Mouse (Mus musculus) heart, embryonic 13.5 days (tissue): ENCODE data around the gene Pou2af1. TPM values are rescaled to one million over a fixed set of nuclear protein-coding genes. Genes with fewer than 3 reads are reported as not detected.

ENCODE experiments used
- ATAC-seq: fragments of 200-750 bp; cut with Nextera tagmentation; 2 replicates; pipeline ENCODE4 v1.8.0; 2017; ENCODE audit warnings: moderate TSS enrichment; ENCODE audit not compliant: insufficient number of reproducible peaks, low FRiP score, low TSS enrichment; ENCODE audit errors: extremely low read depth
- H3K27ac ChIP-seq: fragments of 300-500 bp; sonication (generic); replicated peaks from 2 replicates; pipeline ENCODE4 v1.5.1; 2015; ENCODE audit warnings: moderate library complexity, mild to moderate bottlenecking, inconsistent platforms
- H3K27me3 ChIP-seq: fragments of 300-500 bp; sonication (generic); replicated peaks from 2 replicates; pipeline ENCODE4 v1.6.1; 2015; ENCODE audit warnings: mild to moderate bottlenecking, inconsistent platforms
- H3K36me3 ChIP-seq: fragments of 300-500 bp; sonication (generic); 2 replicates; pipeline ENCODE4 v1.6.1; 2015; ENCODE audit warnings: mild to moderate bottlenecking, inconsistent platforms
- H3K4me1 ChIP-seq: fragments of 300-500 bp; sonication (generic); 2 replicates; pipeline ENCODE4 v1.6.1; 2015; ENCODE audit warnings: inconsistent platforms
- H3K4me2 ChIP-seq: fragments of 300-500 bp; sonication (generic); 2 replicates; pipeline ENCODE4 v1.6.1; 2015; ENCODE audit warnings: inconsistent platforms, mild to moderate bottlenecking, moderate library complexity
- H3K4me3 ChIP-seq: fragments of 300-500 bp; sonication (generic); 2 replicates; pipeline ENCODE4 v1.5.1; 2015; ENCODE audit warnings: moderate library complexity, mild to moderate bottlenecking, inconsistent platforms
- H3K9ac ChIP-seq: fragments of 300-500 bp; sonication (generic); 2 replicates; pipeline ENCODE4 v1.6.1; 2015; ENCODE audit warnings: inconsistent platforms, mild to moderate bottlenecking, moderate library complexity
- H3K9me3 ChIP-seq: fragments of 300-500 bp; sonication (generic); 2 replicates; pipeline ENCODE4 v1.6.1; 2016; ENCODE audit warnings: inconsistent platforms
- WGBS: fragments of 180-500 bp; shearing (Covaris S2); methylation state at CpG from one replicate; pipeline ENCODE4 v1.1.7; 2015; ENCODE audit warnings: mixed read lengths; 5-methylcytosine and 5-hydroxymethylcytosine counted together
- polyA plus RNA-seq: library from polyadenylated mRNA; unstranded; fragments of >200 nt; fragmentation: Nextera tagmentation; extraction: Ambion mirVana; gene quantifications from 2 replicates; pipeline ENCODE4 v1.2.1, GENCODE M21; 2015

Pou2af1 gene
- polyA plus RNA-seq, 1 experiment from 2014 or later: not detected

DNA sequence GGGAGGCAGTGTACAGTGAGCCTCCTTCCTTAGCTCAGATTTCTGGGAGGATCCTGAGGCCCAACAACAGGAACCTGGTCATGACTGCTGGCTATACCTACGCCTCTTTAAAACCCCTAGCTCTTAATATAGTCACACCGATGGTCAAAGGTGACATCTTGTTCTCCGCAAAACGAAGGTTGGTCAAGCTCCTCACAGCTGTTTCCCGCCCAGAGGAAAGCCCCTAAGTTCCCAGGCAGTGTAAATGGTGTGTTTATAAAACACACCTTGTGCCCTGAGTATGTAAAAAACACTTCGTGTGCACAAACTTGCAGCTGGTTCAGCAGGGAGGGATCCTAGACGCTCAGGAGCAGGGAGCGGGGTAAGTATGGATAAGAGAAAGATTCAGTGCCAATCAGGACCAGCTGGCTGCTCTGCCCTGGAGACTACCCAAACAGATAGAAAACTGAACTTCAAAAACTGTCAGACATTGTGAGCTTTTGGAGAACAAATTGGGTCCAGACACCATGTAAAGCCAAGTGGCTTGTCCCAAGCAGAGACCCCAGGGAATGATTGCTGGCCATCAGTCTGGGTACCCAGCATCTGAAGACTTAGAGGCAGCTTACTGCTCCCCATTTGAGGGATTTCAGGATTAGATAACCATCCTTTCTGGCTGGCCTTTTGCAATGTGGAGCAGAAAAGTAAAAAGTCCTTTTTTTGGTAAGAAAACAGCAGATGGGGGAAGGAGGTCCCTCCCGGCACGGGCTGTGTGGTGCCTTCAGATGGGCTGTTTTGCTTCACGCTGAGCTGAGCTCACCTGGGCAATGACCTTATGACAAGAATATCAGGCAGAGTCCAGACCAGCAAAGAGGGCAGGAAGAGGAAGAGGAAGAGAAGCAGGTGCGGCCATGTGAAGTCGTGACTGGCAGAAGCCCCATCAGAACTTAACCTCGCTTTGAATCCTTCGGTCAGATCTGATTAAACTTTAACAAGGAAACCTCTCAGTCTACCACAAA is 30.5 kb upstream of the Pou2af1 start:
- Histone ChIP-seq H3K4me3 (no peak overlapping the region), H3K27ac (no peak overlapping the region), H3K4me1 (no peaks in the 10 kb centered on the region), H3K9ac (no peak overlapping the region), H3K36me3 (no peaks in the 10 kb centered on the region), H3K27me3 (no peaks in the 10 kb centered on the region), H3K4me2 (no peak overlapping the region), H3K9me3 (no peaks in the 10 kb centered on the region)
- 75% methylated on average over 15 of the region's 15 CpGs for WGBS
- ATAC-seq: no peak

DNA sequence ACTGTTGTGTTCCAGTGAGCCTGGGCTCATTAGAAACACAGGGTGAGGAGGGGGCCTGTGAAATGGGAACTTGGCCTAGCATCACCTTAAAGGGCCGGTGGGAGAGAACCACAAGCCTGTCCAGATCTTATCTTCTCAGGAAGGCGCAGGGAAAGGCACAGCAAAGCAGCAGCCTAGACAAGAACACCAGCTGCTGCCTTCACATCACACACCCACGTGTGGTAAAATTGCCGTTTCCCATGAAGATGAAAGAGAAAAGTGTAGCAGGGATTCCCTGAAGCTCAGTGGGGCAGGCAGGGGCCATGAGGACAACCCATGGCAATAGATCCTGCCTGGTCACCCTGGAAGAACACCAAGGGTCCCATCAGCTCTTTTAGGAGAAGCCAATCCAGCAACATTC is 28.1 kb upstream of the Pou2af1 start:
- 53% methylated on average over 4 of the region's 4 CpGs for WGBS
- no peak overlapping the region for H3K27ac ChIP-seq
- no peaks in the 10 kb centered on the region for H3K9me3 ChIP-seq
- H3K36me3 ChIP-seq: no peaks in the 10 kb centered on the region
- H3K4me3 ChIP-seq: no peak overlapping the region
- H3K9ac ChIP-seq: no peak overlapping the region
- no peaks in the 10 kb centered on the region for H3K4me1 ChIP-seq
- H3K4me2 ChIP-seq: no peak overlapping the region
- ATAC-seq: no peak
- H3K27me3 ChIP-seq: no peaks in the 10 kb centered on the region

DNA sequence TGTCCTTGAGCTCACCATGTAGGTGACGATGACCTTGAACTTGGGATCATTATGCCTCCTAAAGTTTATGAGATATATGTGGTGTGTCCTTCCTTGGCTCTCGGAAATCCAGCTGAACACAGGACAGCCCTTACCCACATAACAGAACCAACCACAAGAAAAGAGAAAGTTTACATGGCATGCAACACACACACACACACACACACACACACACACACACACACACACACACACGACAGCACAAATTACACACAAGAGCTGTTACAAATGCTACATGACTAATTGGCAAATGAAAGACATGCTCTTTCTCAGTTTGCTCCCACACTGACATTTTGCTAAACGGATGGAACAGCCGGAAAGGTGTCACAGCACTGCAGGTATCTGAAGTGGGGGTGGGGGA is 27.6 kb upstream of the Pou2af1 start:
- Histone ChIP-seq H3K27ac (no peak overlapping the region), H3K9me3 (no peaks in the 10 kb centered on the region), H3K4me1 (no peaks in the 10 kb centered on the region), H3K36me3 (no peaks in the 10 kb centered on the region), H3K9ac (no peak overlapping the region), H3K4me3 (no peak overlapping the region), H3K4me2 (no peak overlapping the region), H3K27me3 (no peaks in the 10 kb centered on the region)
- 69% methylated on average over 5 of the region's 5 CpGs for WGBS
- ATAC-seq: no peak

DNA sequence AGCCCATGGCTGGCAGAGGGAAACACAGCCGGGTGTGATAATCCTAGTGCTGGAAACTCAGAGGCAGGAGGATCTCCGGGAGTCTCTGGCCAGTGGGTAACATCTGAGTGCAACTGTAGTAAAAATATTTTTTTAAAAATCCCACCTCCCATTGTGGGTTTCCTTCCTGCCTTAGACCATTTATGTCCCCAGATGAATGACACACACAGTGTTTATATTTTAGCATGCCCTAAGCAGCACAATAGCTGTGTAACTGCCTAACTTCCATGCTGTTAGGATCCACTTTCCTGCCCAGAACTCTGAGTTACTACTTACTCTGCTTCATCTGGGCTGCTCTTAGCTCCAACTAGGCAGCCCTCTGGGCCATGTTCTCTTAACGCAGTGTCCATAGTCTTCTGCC is 22.9 kb upstream of the Pou2af1 start:
- H3K27ac ChIP-seq: no peak overlapping the region
- H3K4me1 ChIP-seq: no peaks in the 10 kb centered on the region
- no peaks in the 10 kb centered on the region for H3K36me3 ChIP-seq
- H3K27me3 ChIP-seq: no peaks in the 10 kb centered on the region
- H3K9me3 ChIP-seq: no peaks in the 10 kb centered on the region
- no peak overlapping the region for H3K9ac ChIP-seq
- H3K4me3 ChIP-seq: no peak overlapping the region
- ATAC-seq: no peak
- H3K4me2 ChIP-seq: no peak overlapping the region
- 66% methylated on average over 3 of the region's 3 CpGs for WGBS

DNA sequence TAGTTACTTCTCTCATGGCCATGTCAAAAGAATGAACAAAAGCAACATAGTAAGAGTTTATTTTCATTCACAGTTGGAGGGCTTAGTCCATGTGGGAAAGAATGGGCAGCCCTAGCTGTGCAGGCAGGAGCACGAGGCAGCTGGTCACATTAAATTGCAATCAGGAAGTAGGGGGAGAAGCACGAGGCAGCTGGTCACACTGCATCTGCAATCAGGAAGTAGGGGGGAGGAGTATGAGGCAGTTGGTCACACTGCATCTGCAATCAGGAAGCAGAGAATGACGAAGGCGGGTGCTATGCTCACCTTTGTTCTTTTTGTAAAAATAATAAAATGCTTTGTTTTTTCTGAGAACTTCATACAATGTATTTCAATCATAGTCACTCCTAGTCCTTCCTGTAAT is 18.7 kb upstream of the Pou2af1 start:
- Histone ChIP-seq H3K4me1 (no peaks in the 10 kb centered on the region), H3K27me3 (no peaks in the 10 kb centered on the region), H3K36me3 (no peaks in the 10 kb centered on the region), H3K4me2 (no peak overlapping the region), H3K9ac (no peak overlapping the region), H3K27ac (no peak overlapping the region), H3K9me3 (no peaks in the 10 kb centered on the region), H3K4me3 (no peak overlapping the region)
- 64% methylated on average over 4 of the region's 4 CpGs for WGBS
- no peak for ATAC-seq

DNA sequence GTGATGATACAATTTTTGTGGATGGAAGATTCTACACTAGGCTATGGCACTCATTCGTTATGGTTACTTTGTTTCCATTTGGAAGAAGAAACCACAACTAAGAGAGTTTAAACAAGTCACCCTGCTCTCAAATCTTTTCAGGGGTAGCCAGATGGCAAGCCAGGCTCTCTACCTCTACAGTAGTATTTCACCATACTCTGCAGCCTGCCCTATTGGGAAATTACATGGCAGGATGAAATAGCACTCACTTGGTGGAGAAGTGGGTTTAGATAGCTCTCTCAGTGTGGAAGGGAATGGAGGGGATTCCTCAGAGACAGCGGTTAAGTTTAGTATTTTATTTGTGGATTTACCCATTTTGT is 4.6 kb upstream of the Pou2af1 start:
- Histone ChIP-seq H3K9me3 (no peaks in the 10 kb centered on the region), H3K4me1 (no peaks in the 10 kb centered on the region), H3K27me3 (no peaks in the 10 kb centered on the region), H3K4me2 (no peak overlapping the region), H3K9ac (no peak overlapping the region), H3K27ac (no peak overlapping the region), H3K4me3 (no peak overlapping the region), H3K36me3 (no peaks in the 10 kb centered on the region)
- ATAC-seq: no peak
- 72% methylated on average over 2 of the region's 2 CpGs for WGBS

DNA sequence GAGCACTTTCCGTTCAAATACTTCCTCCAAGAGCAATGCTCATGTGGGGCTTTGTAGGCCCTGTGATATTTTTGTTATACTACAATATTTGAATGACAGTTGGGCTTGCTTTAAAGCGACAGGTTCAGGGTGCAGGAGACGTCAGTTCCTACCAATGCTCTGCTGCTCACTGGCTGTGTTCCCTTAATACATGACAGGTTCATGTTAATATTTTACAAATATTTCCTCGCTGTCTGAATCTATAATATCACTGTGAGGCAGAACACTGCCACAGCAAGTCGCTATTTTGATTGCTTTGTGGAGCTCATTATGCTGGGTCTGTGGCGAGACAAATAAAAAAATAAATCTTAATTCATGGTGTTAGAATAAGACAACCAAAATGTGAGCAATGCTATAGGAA is 2.3 kb upstream of the Pou2af1 start:
- no peaks in the 10 kb centered on the region for H3K36me3 ChIP-seq
- H3K4me2 ChIP-seq: no peak overlapping the region
- H3K27ac ChIP-seq: no peak overlapping the region
- H3K27me3 ChIP-seq: no peaks in the 10 kb centered on the region
- H3K4me1 ChIP-seq: no peaks in the 10 kb centered on the region
- no peak for ATAC-seq
- WGBS: 67% methylated on average over 6 of the region's 6 CpGs
- H3K9ac ChIP-seq: no peak overlapping the region
- no peak overlapping the region for H3K4me3 ChIP-seq
- H3K9me3 ChIP-seq: no peaks in the 10 kb centered on the region

DNA sequence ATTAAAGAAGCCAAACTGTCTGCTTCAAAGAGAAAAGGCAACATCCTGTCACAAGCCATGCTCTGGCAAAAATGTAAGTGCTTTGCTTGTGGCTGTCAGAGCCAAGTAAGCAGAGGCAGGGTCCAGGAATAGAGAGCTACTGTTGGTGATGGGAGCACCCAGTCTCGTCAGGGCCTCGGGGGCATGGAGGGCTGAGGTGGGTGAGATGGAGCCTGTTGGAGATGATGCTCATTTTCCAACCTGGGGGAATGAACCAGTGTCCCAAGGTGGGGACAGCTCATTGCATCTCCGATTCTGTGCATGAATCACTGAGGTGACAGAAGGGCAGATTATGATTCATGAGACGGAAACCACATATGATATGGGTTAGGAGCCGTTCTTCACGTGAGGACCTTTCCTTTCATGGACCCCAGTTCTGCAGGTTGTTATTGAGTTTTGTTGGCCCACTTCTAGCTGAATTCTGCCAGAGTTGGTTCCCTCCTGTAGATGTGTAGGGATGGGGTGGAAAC is 275 bp downstream of the Pou2af1 start:
- H3K9me3 ChIP-seq: no peaks in the 10 kb centered on the region
- H3K4me2 ChIP-seq: no peak overlapping the region
- no peaks in the 10 kb centered on the region for H3K27me3 ChIP-seq
- WGBS: 83% methylated on average over 6 of the region's 6 CpGs
- H3K4me3 ChIP-seq: no peak overlapping the region
- H3K27ac ChIP-seq: no peak overlapping the region
- no peak for ATAC-seq
- H3K36me3 ChIP-seq: no peaks in the 10 kb centered on the region
- no peak overlapping the region for H3K9ac ChIP-seq
- H3K4me1 ChIP-seq: no peaks in the 10 kb centered on the region

DNA sequence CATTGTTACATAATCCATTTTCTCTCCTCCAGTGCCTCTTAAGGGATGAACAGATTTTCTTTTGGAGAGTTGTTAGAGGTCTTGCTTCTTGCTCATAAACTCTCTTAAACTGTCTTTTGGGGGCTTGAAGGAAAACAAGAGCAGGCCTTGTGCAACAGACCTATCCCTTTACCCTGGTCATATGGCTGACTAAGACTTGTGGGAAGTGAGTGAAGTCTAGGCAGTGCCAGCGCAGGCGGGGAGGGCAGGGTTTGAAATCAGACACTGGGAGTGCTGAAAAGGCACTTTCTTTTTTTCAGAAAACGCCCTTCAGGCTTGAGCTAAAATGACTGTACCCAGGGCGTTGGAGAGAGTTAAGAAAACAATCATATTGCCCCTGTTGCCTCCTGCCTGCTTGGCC is 1.8 kb downstream of the Pou2af1 start:
- no peak for ATAC-seq
- no peaks in the 10 kb centered on the region for H3K4me1 ChIP-seq
- H3K27me3 ChIP-seq: no peaks in the 10 kb centered on the region
- no peak overlapping the region for H3K4me3 ChIP-seq
- H3K27ac ChIP-seq: no peak overlapping the region
- no peaks in the 10 kb centered on the region for H3K36me3 ChIP-seq
- no peak overlapping the region for H3K9ac ChIP-seq
- no peaks in the 10 kb centered on the region for H3K9me3 ChIP-seq
- 49% methylated on average over 4 of the region's 4 CpGs for WGBS
- H3K4me2 ChIP-seq: no peak overlapping the region

DNA sequence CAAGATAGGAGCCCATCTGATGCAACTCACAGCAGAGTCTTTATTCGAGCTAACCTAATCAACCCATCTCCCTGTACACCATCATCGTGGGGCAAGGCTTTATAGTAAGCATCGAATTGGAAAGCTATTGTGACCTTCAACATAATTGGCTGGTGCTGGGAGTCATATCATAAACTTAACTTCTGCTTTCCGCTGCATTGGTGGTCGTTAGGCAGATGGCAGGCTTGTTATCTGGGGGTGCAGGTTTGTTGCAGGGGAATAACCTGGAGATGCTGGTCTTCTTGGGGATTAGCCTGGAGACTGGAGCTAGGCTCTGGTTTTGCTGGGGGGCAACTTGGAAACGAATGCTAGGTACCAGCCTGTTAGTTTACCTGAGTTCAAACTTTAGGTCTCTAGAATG is 2.4 kb downstream of the Pou2af1 start:
- 73% methylated on average over 6 of the region's 6 CpGs for WGBS
- ATAC-seq: no peak

DNA sequence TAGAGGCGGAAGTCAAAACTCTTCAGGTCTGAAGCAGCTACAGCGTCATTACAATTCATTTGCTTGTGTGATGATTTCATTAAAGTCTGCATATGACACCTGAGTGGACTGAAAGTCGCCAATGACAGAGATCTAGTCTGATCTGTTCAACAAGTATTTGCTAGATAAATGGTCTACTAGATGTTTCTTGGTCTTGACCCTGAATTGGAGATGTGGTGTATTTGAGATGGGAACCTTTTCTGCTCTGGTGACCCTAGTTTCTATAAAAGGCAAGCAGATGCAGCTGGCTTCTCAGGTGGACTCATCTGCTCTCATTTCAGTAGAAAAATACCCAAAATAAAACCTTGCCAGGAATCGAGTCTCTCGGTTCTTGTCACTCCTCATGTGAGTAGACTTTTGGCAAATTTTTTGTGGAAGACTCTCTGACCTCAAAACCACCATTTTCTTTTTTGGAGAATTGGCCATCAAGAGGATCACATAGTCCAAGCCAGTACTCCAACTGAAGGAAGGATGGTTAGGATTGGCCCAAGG is 12.2 kb downstream of the Pou2af1 start:
- H3K9ac ChIP-seq: no peak overlapping the region
- no peak overlapping the region for H3K4me2 ChIP-seq
- ATAC-seq: no peak
- no peaks in the 10 kb centered on the region for H3K36me3 ChIP-seq
- no peaks in the 10 kb centered on the region for H3K9me3 ChIP-seq
- no peak overlapping the region for H3K27ac ChIP-seq
- 77% methylated on average over 5 of the region's 5 CpGs for WGBS
- peaks cover 2% of the 10 kb centered on the region; the same call in 1 of the 2 replicates for H3K4me1 ChIP-seq
- H3K4me3 ChIP-seq: no peak overlapping the region
- H3K27me3 ChIP-seq: no peaks in the 10 kb centered on the region

More for the DNA sequence above, 2.4 kb downstream of the Pou2af1 start:
- no peaks in the 10 kb centered on the region for H3K27me3 ChIP-seq
- H3K4me2 ChIP-seq: no peak overlapping the region
- no peaks in the 10 kb centered on the region for H3K4me1 ChIP-seq
- H3K27ac ChIP-seq: no peak overlapping the region
- no peaks in the 10 kb centered on the region for H3K9me3 ChIP-seq
- H3K36me3 ChIP-seq: no peaks in the 10 kb centered on the region
- no peak overlapping the region for H3K9ac ChIP-seq
- no peak overlapping the region for H3K4me3 ChIP-seq
